Mouse (Mus musculus) small intestine, adult 2 months (tissue): ENCODE measurements around the gene Ifi205.

Source experiments
- CTCF ChIP-seq: fragments of 200-500 bp; IDR thresholded peaks from 2 replicates; pipeline ENCODE4 v1.5.1; 2012; ENCODE audit warnings: low read depth, mild to moderate bottlenecking, control low read depth, inconsistent platforms, low read length, moderate library complexity, mixed read lengths; ENCODE audit not compliant: insufficient replicate concordance, insufficient read length; ENCODE audit errors: extremely low read depth
- POLR2A ChIP-seq: fragments of 200-500 bp; IDR thresholded peaks from 2 replicates; pipeline ENCODE4 v1.6.1; 2012; ENCODE audit warnings: low read depth, mild to moderate bottlenecking, control low read depth, inconsistent platforms, low read length, moderate library complexity

DNA sequence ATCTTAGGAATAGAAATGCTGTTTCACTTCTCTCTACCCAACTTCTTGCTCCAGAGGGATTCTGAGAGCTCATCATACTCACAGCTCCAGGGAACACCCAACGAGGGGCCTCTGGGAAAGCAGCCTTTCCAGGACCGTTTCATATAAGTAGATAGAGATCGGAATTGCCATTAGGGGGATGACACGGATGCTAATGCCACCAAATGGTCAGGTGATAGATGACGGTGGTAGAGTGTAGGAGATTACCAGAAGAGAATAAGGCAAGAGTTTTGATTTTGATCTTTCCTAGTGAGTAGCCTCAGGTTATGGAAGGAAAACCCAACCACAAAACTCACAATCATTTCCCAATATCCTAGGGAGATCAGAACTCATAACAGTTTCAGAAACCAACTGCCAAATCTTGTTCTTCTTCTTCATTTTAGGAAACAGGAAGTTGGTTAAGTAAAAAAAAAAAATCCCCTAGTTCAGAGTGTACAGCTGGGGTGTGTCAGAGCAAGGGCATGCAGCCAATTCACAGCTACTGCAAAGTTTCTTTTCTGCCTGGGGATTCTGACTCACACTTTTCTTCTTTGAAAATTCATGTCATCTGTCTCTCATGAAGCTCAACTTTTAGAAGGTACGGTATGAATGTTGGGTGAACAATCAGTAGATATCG lies 9.0 kb upstream of the Ifi205 start, which contains the start of gene Olfr433:
- TF ChIP-seq POLR2A (no peak), CTCF (no peak)
